Mouse (Mus musculus) hindlimb bud, embryonic 11.5 days (tissue): ENCODE measurements around the gene Man2a1.

ENCODE experiments used
- DNase-seq: peaks from one replicate; pipeline ENCODE4 v3.0.0-alpha.2; 2012; ENCODE audit warnings: low read depth, low spot score; ENCODE audit errors: extremely low spot score

The Man2a1 gene

DNA sequence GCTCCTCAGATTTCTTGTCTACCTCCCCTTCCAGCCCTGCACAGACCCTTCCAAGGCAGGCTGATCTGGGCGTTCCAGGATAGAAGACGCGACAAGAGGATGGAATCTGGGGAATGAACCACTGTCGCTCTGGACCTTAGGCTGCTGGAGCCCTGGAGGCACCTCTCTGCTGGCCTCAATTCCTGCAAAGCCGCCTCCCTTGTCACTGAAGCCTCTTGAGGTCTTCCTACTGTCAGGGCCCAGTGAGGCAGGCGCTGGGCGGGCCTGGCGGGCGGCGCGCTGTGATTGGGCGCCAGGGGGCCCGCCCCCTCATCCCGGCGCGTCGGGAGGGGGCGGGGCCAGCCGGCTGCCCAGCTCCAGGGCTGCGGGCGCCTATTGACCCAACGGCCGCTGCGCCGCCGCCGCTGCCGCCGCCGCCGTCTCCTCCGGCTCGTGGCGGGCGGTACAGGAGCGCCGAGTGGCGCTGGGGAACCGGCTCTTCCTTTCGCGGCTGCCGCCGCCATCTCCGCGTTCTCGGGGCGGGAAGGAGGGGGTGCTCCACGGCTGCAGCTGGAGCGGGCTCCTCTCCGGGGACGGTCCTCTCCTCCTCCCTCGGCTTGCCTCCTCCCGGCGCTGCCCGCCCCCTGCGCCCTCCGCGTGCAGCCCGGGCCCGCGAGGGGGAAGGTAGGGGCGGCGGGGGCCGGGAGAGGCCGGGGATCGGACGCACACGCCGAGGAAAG is at the start of gene Man2a1:
TSS of gene Man2a1 (plus strand) at position 365 of the 719 bp plus-strand sequence.
- DNase-seq: no peak

DNA sequence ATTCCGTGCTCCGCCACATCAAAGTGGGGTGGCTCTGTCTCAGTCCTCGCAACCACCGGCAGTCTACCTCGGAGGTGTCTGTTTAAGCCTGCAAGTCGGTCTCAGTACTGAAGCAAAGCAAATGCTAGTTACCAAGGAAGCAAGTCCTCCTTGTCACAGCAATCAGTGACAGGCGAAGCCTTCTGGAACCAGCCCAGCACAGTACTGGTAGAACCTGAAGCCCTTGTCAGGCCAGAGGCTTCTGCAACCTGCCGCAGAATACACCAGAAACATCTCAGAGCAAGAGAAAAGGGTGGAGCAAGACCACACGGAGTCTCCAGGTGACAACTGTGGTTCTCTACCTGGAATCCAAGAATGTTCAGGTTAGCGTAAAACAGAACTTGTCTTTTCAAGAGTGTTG is 47.2 kb upstream of the Man2a1 start:
- DNase-seq: no peak

GRCm38 (mm10) chr17:64554901-64555300 is 45.6 kb upstream of the Man2a1 start:
- no peak for DNase-seq

GRCm38 (mm10) chr17:64556661-64557445 is 43.7 kb upstream of the Man2a1 start:
- no peak for DNase-seq

GRCm38 (mm10) chr17:64558994-64559540 is 41.5 kb upstream of the Man2a1 start:
- peak; percentile 5 for DNase-seq

- no peak for DNase-seq
These were observed 34.1 kb upstream of the Man2a1 start for GRCm38 (mm10) chr17:64566435-64566834.

DNA sequence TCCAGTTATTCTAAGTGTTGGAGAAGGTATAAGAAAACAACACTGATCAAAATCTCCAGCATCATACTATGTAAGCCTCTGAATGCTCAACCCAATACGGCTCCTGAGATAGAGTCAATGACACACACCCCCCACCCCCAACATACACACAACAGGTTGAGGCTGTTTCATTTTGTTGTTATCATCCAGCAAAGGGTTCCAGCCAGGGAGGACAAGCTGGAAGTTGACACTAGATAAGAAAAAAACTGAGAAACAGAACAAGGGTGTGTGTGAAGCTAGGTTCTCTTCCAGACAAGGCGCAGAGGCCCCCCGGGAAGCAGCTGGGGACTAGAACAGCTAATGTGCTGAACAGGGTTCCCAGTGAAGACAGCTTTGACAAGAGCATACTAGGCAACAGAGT is 33.0 kb upstream of the Man2a1 start:
- DNase-seq: no peak

DNA sequence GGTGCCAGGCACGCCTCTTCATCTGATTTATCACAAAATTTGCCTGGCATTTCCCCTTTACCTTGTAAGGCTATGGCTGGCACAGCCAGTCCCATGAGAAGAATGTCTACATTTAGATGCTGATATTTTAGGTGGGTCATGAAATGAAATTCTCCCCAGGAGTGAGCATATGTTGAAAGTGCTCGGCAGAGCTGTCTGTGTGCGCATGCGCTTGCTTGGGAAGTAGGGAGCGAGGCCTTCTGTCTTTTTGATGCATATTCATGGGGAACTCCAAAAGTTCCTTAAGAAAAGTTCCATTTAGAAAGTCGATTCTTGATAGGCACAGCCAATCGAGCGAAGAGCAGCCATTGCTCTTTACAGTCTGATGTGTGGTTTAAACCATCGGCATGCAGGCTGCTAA is 26.6 kb upstream of the Man2a1 start:
- DNase-seq: no peak

DNA sequence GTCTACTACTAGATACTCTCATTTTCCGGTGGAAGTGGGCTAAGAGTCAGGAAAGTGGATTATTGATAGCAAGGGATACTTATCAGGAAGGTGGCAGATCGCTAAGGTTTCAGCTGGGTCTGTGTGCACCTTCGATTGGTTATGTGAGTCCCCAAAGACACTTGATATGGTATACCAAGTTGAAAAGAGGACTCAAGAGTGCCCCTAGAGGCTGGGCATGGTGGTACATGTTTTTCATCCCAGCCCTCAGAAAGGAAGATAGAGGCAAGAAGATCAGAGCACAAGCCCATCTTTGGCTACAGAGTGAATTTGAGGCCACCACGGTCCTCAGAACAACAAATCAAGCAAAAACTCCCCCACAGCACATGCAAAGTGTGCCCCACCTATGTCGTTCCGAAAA is 25.3 kb upstream of the Man2a1 start:
- DNase-seq: no peak

DNA sequence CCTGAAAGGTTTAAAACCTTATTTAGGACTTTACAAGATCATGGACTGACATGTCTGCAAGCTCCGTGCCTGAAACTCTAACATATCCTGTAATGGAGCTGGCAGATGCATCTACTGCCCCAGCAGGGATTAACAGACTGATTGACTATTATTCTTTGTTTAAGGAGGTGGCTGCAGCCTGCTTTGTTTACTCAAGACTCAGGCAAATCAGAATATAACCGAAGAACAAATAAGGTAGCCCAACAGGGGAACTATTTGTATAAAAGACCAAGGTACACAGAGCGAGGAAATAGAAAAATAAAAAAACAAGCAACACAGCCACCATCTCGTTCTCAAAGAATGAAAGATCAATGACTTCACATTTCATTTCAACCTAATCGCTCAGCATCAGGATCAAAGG is 23.1 kb upstream of the Man2a1 start:
- DNase-seq: no peak

- DNase-seq: no peak
These were observed 22.2 kb upstream of the Man2a1 start for GRCm38 (mm10) chr17:64578346-64578745.

DNA sequence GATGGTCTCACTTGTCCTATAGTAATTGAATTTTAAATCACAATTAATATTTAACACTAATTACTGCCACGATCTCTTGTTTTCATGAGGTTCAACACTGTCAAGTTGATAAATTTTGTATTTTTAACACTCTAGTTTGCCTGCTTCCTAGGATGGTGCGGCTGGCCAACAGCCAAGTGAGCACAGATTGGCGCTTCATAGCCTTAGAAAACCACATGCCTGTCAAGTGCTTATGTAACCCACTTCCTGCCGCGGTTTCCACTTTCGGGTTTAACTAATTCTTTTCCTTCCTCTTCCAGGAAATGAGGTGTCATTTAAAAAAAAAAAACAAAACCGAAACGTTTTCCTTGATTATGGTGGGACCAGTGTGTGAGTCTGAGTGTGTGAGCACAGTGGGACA is 20.8 kb upstream of the Man2a1 start:
- no peak for DNase-seq

DNA sequence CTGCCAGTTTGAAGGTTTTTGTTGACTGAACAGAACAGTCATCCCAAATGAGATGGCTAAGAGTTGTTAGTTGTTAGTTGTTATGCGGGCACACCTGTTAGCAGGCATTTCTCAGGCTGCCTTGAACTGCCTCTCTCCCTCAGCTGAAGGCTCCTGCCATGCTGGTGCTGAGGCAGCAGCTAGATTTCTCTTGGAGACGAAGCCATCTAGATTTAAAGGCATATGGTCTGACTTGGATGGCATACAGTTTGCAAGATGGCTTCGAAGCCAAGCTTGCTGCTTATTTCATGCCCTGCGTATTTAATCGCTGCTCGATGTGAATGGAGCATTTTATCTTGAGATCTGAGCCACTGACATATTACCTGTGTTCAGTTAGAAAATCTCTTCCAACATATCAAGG is 19.4 kb upstream of the Man2a1 start:
- DNase-seq: no peak

- no peak for DNase-seq
These were observed 18.6 kb upstream of the Man2a1 start for GRCm38 (mm10) chr17:64581962-64582361.

DNA sequence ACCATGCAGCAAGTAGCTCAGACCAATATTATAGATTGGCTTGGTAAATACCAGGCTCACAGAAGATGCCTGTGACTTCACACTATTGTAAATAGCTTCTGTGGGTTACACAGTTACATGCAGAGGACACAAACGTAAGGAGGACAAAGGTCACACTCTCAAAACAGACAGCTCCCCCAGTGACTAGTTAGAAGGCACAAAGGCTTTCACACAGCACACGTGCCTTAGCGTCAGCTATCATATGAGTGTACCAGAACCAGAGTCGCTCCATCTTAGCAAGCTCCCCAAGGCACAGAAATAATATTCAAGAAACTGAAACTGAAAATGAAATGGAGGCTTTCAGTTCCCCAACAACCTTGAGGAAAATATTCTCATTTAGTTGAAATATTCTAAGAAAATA is 10.1 kb upstream of the Man2a1 start:
- DNase-seq: no peak

- DNase-seq: no peak
These were observed 9.2 kb upstream of the Man2a1 start for GRCm38 (mm10) chr17:64591366-64591765.

- no peak for DNase-seq
These were observed 8.2 kb upstream of the Man2a1 start for GRCm38 (mm10) chr17:64592355-64592754.

GRCm38 (mm10) chr17:64592788-64593187 is 7.7 kb upstream of the Man2a1 start:
- no peak for DNase-seq

- no peak for DNase-seq
These were observed 2.8 kb upstream of the Man2a1 start for GRCm38 (mm10) chr17:64597770-64598169.

DNA sequence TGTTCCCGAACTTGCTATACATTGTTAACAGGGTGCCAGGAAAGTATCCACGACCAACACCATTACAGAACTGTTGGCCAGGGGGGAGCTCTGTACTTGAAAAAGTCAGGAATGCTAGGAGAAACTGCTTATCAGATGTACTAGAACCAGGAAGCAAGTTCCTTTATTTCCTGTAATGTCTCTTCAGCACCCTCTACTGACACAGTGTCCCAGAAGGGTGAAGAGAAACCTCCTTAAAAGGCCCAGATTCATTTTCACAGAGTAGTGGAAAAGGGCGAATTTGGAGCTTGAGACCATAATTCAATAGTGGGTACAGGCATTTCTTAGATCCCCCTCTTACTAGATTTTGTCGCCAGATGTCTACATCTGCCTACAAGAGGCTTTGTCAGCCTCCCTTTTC is 620 bp upstream of the Man2a1 start:
- no peak for DNase-seq

DNA sequence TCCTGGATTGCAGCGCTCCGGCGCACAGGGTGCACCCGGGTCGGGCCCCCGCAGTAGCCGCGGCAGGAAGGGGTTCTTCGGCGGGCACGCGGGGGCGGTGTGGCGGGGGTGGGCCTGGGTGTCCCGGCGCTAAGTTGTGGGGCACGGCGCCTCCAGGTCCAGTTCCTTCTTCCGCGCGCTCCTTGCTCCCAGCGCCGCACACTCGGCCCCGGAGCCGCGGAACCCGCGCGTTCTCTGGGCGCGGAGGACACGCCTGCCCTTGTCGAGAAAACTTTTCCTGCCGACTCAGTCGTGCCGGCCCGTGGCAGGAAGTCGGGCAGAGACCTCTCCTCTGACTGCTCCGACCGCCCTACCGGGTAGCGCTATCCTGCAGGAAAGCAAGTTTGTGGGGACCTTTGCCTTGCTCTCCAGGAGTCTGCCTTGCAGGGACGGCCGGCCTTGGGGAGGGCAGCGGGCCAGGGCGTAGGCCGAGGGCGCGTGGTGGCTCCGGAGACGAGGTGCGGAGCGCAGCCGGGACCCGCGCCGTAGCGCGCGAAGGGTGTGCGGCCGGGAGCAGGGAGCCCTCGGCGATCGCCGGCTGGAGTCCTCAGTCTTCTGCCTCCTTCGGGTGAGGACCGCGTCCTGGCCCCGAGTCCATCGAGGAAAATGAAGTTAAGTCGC is 685 bp downstream of the Man2a1 start:
- DNase-seq: no peak
